Mouse (Mus musculus): ENCODE data around the gene Hecw2. TPM values are rescaled to one million over a fixed set of nuclear protein-coding genes. Genes with fewer than 3 reads are reported as not detected.

Gene Hecw2
- polyA plus RNA-seq, 1 experiment from 2014 or later, result 5.7 TPM

DNA sequence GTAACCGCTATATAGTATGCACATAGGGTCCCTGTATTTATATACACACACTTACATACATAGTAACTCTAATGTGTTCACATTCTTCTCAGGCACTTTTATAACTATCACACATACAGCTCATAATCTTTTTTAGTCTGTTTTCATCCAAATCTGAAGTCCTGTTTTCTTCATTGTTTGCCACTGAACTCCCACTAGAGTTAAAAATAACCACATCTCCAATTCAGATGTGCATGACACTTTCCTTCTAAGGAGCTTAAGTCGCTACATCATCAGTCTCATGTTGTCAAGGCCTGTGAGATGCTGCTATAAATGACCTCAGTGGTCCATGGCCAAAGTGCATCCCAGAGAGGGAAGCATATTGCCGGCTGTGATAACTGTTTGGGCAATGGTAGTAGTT, 88.2 kb downstream of the Hecw2 start:
- H3K9ac ChIP-seq (replicated peaks), result no peak overlapping the region
- ATAC-seq, result no peak
- no peaks in the 10 kb centered on the region for H3K9me3 ChIP-seq
- H3K4me2 ChIP-seq (replicated peaks), result no peak overlapping the region
- H3K36me3 ChIP-seq, result no peaks in the 10 kb centered on the region
- H3K27ac ChIP-seq, result no peak overlapping the region
- no peaks in the 10 kb centered on the region for H3K27me3 ChIP-seq
- WGBS, result 93% methylated on average over 3 of the region's 3 CpGs
- no peak overlapping the region for H3K4me3 ChIP-seq (replicated peaks)
- no peaks in the 10 kb centered on the region for H3K4me1 ChIP-seq (replicated peaks)

DNA sequence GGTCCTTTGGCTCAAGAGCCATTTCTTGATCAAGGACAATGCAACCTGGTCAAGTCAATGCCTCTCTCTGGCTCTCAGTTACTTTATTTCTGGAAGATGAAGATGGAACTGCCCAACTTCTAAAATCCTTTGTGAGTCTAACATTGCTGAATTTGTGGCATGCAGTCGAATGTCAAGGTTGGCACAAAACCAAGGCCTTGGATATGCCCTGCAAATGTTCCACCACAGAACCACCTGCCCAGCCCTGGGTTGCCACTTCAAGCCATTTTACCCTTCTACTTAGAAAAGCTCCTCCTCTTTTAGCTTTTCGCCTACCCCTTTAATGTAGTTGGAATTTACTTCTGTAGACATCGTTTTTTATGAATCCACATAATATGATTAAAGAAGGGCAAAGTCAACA, 115.3 kb downstream of the Hecw2 start:
- no peak overlapping the region for H3K4me3 ChIP-seq (replicated peaks)
- no peaks in the 10 kb centered on the region for H3K27me3 ChIP-seq
- WGBS, result 86% methylated on average over 3 of the region's 3 CpGs
- H3K36me3 ChIP-seq, result no peaks in the 10 kb centered on the region
- H3K4me1 ChIP-seq (replicated peaks), result no peaks in the 10 kb centered on the region
- ATAC-seq, result no peak
- H3K27ac ChIP-seq, result no peak overlapping the region
- no peak overlapping the region for H3K9ac ChIP-seq (replicated peaks)
- H3K4me2 ChIP-seq (replicated peaks), result no peak overlapping the region
- H3K9me3 ChIP-seq, result no peaks in the 10 kb centered on the region

DNA sequence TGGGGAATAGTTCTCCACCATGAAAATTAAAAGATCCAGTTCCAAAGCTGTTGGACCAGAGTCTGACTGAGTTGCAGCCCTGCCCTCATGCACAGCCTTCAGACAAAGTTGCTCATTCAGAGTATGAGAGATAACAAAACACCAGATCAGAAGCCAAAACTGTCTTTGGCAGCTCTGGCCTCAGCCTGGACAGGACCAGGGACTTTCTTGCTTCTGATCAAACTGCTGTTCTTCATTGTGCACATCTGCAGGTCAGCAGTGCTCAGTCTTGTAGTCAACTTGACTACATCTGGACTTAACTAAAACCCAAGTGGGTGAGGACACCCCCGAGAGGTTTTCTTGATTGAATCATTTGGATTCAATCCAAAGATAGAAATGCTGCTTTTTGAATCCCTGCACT, 120.5 kb downstream of the Hecw2 start:
- no peak for ATAC-seq
- no peaks in the 10 kb centered on the region for H3K4me1 ChIP-seq (replicated peaks)
- no peak overlapping the region for H3K9ac ChIP-seq (replicated peaks)
- 79% methylated on average over 1 of the region's 1 CpGs for WGBS
- no peaks in the 10 kb centered on the region for H3K27me3 ChIP-seq
- H3K4me2 ChIP-seq (replicated peaks), result no peak overlapping the region
- no peak overlapping the region for H3K27ac ChIP-seq
- no peaks in the 10 kb centered on the region for H3K9me3 ChIP-seq
- no peaks in the 10 kb centered on the region for H3K36me3 ChIP-seq
- no peak overlapping the region for H3K4me3 ChIP-seq (replicated peaks)

DNA sequence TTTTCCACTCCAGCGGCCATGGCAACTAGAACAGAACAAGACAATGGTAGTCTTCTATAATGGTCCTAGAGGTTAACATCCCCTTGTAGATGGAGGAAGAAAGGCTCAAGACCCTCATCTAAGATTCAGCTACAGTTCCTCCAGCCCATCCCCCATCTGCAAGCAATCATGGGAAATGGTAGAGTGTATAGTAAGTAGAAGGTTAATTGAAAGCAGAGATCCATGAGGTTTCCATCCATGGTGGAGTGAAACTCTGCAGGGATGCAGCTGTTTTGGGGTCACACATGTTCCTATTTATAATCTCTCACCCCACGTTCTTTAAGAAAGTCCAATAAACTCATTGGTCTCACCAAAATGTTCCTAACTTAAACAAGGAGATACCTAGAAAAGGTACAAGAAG, 124.8 kb downstream of the Hecw2 start:
- no peak for ATAC-seq
- Histone ChIP-seq H3K27ac (no peak overlapping the region), H3K4me2 (replicated peaks) (no peak overlapping the region), H3K9me3 (no peaks in the 10 kb centered on the region), H3K4me3 (replicated peaks) (no peak overlapping the region), H3K4me1 (replicated peaks) (no peaks in the 10 kb centered on the region), H3K36me3 (no peaks in the 10 kb centered on the region), H3K9ac (replicated peaks) (no peak overlapping the region), H3K27me3 (no peaks in the 10 kb centered on the region)
- 88% methylated on average over 2 of the region's 2 CpGs for WGBS

DNA sequence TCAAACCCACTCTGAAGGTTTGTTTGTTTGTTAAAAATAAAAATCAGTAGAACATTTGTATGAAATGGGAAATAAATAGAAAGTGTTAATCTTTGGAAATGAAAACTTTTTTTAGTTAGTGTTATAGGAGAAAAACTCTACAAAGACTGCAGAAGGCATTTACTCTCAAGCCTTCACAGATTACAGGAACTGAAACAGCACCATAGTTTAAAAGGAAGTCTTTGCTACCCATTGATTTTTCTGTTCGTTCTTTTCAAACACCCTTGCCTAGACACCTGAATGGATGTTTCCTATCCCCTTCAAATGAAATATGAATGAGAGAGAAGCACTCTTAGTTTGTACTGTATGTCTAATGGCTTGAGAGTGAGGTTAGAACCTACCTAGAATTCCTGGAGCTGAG, 126.7 kb downstream of the Hecw2 start:
- Histone ChIP-seq H3K9me3 (no peaks in the 10 kb centered on the region), H3K27me3 (no peaks in the 10 kb centered on the region), H3K4me3 (replicated peaks) (no peak overlapping the region), H3K36me3 (no peaks in the 10 kb centered on the region), H3K27ac (no peak overlapping the region), H3K4me2 (replicated peaks) (no peak overlapping the region), H3K4me1 (replicated peaks) (no peaks in the 10 kb centered on the region), H3K9ac (replicated peaks) (no peak overlapping the region)
- WGBS, result 78% methylated on average over 1 of the region's 1 CpGs
- ATAC-seq, result no peak

DNA sequence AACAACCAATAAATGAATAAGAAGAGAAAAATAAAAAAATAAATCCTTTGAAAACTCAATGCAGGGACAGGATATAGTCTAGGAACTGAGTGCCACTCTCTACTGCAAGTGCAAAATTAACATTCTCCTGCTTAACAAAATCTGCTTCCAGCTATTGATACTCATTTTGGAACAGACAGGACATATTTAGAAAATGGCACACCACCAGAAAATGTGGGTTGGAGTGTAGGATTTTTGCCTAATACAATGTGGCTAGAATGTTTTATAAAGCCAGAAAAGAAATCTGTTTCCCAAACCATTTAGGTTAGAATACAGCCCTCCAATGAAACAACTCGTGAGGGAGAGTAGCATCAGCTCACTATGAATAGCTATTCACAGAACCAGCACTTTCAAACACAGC, 129.5 kb downstream of the Hecw2 start:
- no peaks in the 10 kb centered on the region for H3K4me1 ChIP-seq (replicated peaks)
- H3K4me2 ChIP-seq (replicated peaks), result no peak overlapping the region
- H3K27me3 ChIP-seq, result no peaks in the 10 kb centered on the region
- H3K27ac ChIP-seq, result no peak overlapping the region
- no peak overlapping the region for H3K4me3 ChIP-seq (replicated peaks)
- no peak overlapping the region for H3K9ac ChIP-seq (replicated peaks)
- no peaks in the 10 kb centered on the region for H3K36me3 ChIP-seq
- H3K9me3 ChIP-seq, result no peaks in the 10 kb centered on the region
- ATAC-seq, result no peak
- WGBS, result 68% methylated on average over 1 of the region's 1 CpGs

DNA sequence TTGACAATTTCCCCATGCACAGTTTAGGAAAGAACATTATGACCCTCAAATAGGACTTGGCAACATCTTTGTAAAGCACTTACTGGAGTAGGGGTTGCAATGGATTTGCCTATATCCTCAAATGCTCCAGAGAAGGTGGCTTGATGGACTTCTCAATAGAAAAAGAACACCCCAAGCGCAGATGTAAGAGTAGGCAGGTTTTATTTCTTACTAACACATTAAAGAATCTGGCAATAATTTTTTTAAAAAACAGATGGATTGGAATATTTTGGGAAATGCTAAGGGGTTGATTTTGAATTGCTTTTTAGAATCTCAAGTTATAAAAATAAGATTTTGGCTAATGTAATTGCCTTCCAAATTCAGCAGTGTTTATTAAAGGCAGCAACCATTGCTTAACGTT, 133.9 kb downstream of the Hecw2 start:
- Histone ChIP-seq H3K27ac (no peak overlapping the region), H3K4me2 (replicated peaks) (no peak overlapping the region), H3K4me3 (replicated peaks) (no peak overlapping the region), H3K9ac (replicated peaks) (no peak overlapping the region), H3K4me1 (replicated peaks) (no peaks in the 10 kb centered on the region), H3K9me3 (no peaks in the 10 kb centered on the region), H3K27me3 (no peaks in the 10 kb centered on the region), H3K36me3 (no peaks in the 10 kb centered on the region)
- ATAC-seq, result no peak
- 96% methylated on average over 2 of the region's 2 CpGs for WGBS

DNA sequence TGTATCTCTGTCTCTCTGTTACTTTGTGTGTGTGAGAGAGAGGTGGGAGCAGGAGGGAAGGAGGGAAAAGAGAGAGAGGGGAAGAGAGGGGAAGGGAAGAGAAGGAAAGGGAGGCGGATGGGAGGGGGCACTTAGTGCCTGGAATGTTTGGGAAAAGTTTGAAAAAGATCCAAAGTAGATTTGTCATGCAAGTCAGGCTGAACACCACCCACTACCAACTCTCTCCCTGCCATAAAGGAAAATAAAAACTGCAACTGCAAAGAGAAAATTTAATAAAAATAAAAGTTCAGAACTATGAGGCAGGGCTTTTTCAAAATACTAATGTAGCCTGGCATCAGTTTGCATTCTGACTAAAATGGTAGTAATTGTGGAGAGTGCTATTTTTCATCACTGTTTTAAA, 135.2 kb downstream of the Hecw2 start:
- H3K27me3 ChIP-seq, result no peaks in the 10 kb centered on the region

DNA sequence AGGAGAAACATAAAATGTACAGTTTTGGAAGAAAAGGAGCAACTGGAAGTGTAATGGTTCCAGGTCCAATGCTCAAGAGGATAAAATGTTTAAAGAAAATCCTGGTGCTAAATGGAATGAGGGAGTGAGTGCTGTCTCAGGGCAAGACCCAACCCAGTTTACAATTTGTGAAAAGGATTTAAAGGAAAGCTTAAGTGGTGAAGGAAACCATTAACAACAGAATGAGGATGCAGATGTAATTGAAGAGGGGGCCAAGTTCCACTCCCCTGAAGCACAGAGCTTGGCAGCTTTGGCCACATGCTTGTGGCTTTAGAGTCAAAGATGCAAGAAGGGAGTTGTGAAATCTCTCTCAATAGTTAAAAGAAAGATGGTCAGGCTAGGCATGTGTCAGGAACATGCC, 142.2 kb downstream of the Hecw2 start:
- no peak overlapping the region for H3K4me3 ChIP-seq (replicated peaks)
- H3K4me1 ChIP-seq (replicated peaks), result no peaks in the 10 kb centered on the region
- H3K9me3 ChIP-seq, result no peaks in the 10 kb centered on the region; the same call in 1 of the 2 replicates
- H3K4me2 ChIP-seq (replicated peaks), result no peak overlapping the region
- no peaks in the 10 kb centered on the region for H3K27me3 ChIP-seq
- no peak overlapping the region for H3K27ac ChIP-seq
- no peaks in the 10 kb centered on the region for H3K36me3 ChIP-seq
- no peak overlapping the region for H3K9ac ChIP-seq (replicated peaks)
- ATAC-seq, result no peak

More for the DNA sequence above, 135.2 kb downstream of the Hecw2 start:
- ATAC-seq, result no peak
- Histone ChIP-seq H3K27ac (no peak overlapping the region), H3K4me1 (replicated peaks) (no peaks in the 10 kb centered on the region), H3K9me3 (no peaks in the 10 kb centered on the region), H3K36me3 (no peaks in the 10 kb centered on the region), H3K4me3 (replicated peaks) (no peak overlapping the region), H3K9ac (replicated peaks) (no peak overlapping the region), H3K4me2 (replicated peaks) (no peak overlapping the region)
- 73% methylated on average over 1 of the region's 1 CpGs for WGBS

DNA sequence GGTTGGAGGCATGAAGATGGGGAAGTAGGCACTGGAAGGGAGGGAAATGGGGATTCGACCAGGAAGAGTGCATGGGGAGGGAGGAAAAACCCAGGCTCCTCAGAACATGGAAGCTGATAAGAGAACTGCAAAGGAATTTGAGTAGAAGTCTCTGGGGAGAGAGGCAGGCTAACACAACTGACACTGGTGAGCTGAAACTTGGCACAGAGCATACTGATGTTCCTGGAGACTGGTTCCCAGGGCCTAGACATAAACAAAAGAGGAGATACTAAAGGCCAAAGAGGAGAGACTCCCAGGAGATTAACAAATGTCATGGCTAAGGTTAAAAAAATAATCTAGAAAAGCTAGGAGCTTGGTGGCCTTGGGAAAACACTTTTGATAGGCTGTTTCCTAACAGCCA, 148.0 kb downstream of the Hecw2 start:
- Histone ChIP-seq H3K9me3 (no peaks in the 10 kb centered on the region), H3K27ac (no peak overlapping the region), H3K4me1 (replicated peaks) (no peaks in the 10 kb centered on the region), H3K4me3 (replicated peaks) (no peak overlapping the region), H3K4me2 (replicated peaks) (no peak overlapping the region), H3K36me3 (no peaks in the 10 kb centered on the region), H3K27me3 (no peaks in the 10 kb centered on the region), H3K9ac (replicated peaks) (no peak overlapping the region)
- WGBS, result 75% methylated on average over 1 of the region's 1 CpGs
- no peak for ATAC-seq

DNA sequence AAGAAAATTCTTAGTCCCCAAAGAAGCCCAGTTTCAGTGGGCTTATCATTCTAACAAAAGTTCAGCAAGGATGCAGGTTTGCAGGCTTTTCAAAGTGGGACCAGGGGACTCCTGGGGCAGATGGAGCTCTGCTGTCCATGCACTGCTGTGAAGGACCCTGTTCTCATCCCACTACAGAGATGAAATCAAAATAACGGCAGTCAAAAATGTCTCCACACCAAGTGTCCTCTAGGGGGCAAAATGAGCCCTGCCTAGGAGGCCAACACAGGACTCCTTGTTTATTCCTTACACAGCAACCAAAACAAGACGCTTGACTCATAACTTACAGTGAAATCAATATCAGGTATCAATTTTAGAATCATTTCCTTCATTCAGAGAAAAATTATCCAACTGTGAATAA, 155.9 kb downstream of the Hecw2 start:
- no peak overlapping the region for H3K4me2 ChIP-seq (replicated peaks)
- no peaks in the 10 kb centered on the region for H3K27me3 ChIP-seq
- H3K27ac ChIP-seq, result no peak overlapping the region
- no peak overlapping the region for H3K4me3 ChIP-seq (replicated peaks)
- H3K36me3 ChIP-seq, result no peaks in the 10 kb centered on the region
- no peak overlapping the region for H3K9ac ChIP-seq (replicated peaks)
- no peaks in the 10 kb centered on the region for H3K9me3 ChIP-seq
- H3K4me1 ChIP-seq (replicated peaks), result no peaks in the 10 kb centered on the region
- WGBS, result 46% methylated on average over 2 of the region's 2 CpGs
- ATAC-seq, result peak; percentile 50; the same call in 1 of the 2 replicates

DNA sequence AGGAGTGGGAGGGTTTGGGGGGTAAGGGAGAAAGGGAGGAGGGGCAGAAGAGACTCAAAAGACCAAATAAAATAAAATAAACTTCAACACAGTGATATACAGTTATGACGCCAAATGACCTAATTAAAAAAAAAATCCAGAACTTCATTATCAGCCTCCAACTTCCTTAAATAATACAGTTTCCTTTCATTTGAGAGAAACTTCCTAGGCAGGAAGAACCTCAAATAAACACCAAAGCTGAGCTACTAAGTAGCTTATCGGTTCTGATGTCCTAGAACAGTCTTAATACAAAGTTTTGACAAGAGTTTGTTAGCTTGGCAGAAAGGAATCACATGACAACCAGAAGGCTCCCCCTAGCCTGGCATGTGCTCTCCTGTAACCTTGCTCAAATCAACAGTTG, 177.3 kb downstream of the Hecw2 start:
- no peak for ATAC-seq
- WGBS, result 85% methylated on average over 2 of the region's 2 CpGs
- Histone ChIP-seq H3K27ac (no peak overlapping the region), H3K9me3 (no peaks in the 10 kb centered on the region), H3K4me3 (replicated peaks) (no peak overlapping the region), H3K27me3 (no peaks in the 10 kb centered on the region), H3K4me1 (replicated peaks) (no peaks in the 10 kb centered on the region), H3K4me2 (replicated peaks) (no peak overlapping the region), H3K36me3 (no peaks in the 10 kb centered on the region), H3K9ac (replicated peaks) (no peak overlapping the region)

DNA sequence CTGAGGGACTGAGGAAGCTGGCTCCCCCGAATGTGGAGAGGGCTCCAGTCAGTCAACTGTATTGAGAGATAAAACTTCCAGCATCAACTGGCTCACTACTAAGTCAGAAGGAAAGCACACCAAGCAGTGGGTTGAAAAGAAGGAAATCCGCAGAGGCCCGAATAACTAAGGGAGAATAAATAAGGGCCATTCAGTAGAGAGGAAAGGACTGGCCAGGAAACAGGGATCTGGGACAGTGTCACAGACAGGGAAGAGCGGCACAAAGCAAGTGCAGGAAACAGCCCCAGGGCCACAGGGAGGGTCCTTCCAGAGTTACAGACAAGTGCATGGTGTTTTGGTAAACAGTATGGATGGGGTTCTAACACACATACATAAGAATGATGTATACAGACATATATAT, 179.2 kb downstream of the Hecw2 start:
- Histone ChIP-seq H3K4me3 (replicated peaks) (no peak overlapping the region), H3K9ac (replicated peaks) (no peak overlapping the region), H3K36me3 (no peaks in the 10 kb centered on the region), H3K4me2 (replicated peaks) (no peak overlapping the region), H3K9me3 (no peaks in the 10 kb centered on the region), H3K4me1 (replicated peaks) (no peaks in the 10 kb centered on the region), H3K27ac (no peak overlapping the region), H3K27me3 (no peaks in the 10 kb centered on the region)
- no peak for ATAC-seq
- WGBS, result 64% methylated on average over 4 of the region's 4 CpGs

Measured in midbrain, embryonic 13.5 days (tissue).